Mouse (Mus musculus): ENCODE measurements around the gene Zbtb8os. TPM values are rescaled to one million over a fixed set of nuclear protein-coding genes. Genes with fewer than 3 reads are reported as not detected.

Zbtb8os gene
- polyA plus RNA-seq, 1 experiment: 138 TPM

GRCm38 (mm10) chr4:129299121-129299520 lies 36.4 kb upstream of the Zbtb8os start:
- TF ChIP-seq POLR2A (IDR thresholded peaks at IDR 0.05; ENCODE audit: insufficient read depth, low read length): no peak
- no peaks in the 10 kb centered on the region for H3K27me3 ChIP-seq (ENCODE audit: control insufficient read depth, insufficient read depth, low read length, poor library complexity, severe bottlenecking)
- H3K4me1 ChIP-seq (ENCODE audit: control insufficient read depth, insufficient read depth, low read length): peaks cover 3% of the 10 kb centered on the region
- H3K9me3 ChIP-seq (replicated peaks; ENCODE audit: control insufficient read depth, insufficient read depth, low read length, poor library complexity, severe bottlenecking): no peaks in the 10 kb centered on the region
- no peak overlapping the region for H3K9ac ChIP-seq (ENCODE audit: low read depth, poor library complexity, severe bottlenecking)
- no peak overlapping the region for H3K4me3 ChIP-seq (ENCODE audit: low read depth, low read length)
- H3K27ac ChIP-seq (ENCODE audit: insufficient read depth, low read length): no peak overlapping the region
- no peaks in the 10 kb centered on the region for H3K36me3 ChIP-seq (ENCODE audit: control insufficient read depth, insufficient read depth, low read length, poor library complexity, severe bottlenecking)

- no peak overlapping the region for H3K4me3 ChIP-seq (ENCODE audit: low read depth, low read length)
- no peak for TF ChIP-seq EP300 (IDR thresholded peaks at IDR 0.05; ENCODE audit: insufficient read depth, low read depth, low read length)
- TF ChIP-seq POLR2A (IDR thresholded peaks at IDR 0.05; ENCODE audit: insufficient read depth, low read length): no peak
- no peak for TF ChIP-seq CTCF (IDR thresholded peaks at IDR 0.05; ENCODE audit: low read depth, low read length)
- H3K9me3 ChIP-seq (replicated peaks; ENCODE audit: control insufficient read depth, insufficient read depth, low read length, poor library complexity, severe bottlenecking): no peaks in the 10 kb centered on the region
- H3K36me3 ChIP-seq (ENCODE audit: control insufficient read depth, insufficient read depth, low read length, poor library complexity, severe bottlenecking): peaks cover 11% of the 10 kb centered on the region
- no peak overlapping the region for H3K27ac ChIP-seq (ENCODE audit: insufficient read depth, low read length)
- no peaks in the 10 kb centered on the region for H3K27me3 ChIP-seq (ENCODE audit: control insufficient read depth, insufficient read depth, low read length, poor library complexity, severe bottlenecking)
- H3K4me1 ChIP-seq (ENCODE audit: control insufficient read depth, insufficient read depth, low read length): no peaks in the 10 kb centered on the region
- no peak overlapping the region for H3K9ac ChIP-seq (ENCODE audit: low read depth, poor library complexity, severe bottlenecking)
Measured at GRCm38 (mm10) chr4:129303401-129303800, 32.1 kb upstream of the Zbtb8os start.

- no peak overlapping the region for H3K27ac ChIP-seq (ENCODE audit: insufficient read depth, low read length)
- peaks cover 14% of the 10 kb centered on the region for H3K36me3 ChIP-seq (ENCODE audit: control insufficient read depth, insufficient read depth, low read length, poor library complexity, severe bottlenecking)
- TF ChIP-seq EP300 (IDR thresholded peaks at IDR 0.05; ENCODE audit: insufficient read depth, low read depth, low read length): no peak
- TF ChIP-seq CTCF (IDR thresholded peaks at IDR 0.05; ENCODE audit: low read depth, low read length): no peak
- no peak for TF ChIP-seq POLR2A (IDR thresholded peaks at IDR 0.05; ENCODE audit: insufficient read depth, low read length)
- H3K9ac ChIP-seq (ENCODE audit: low read depth, poor library complexity, severe bottlenecking): no peak overlapping the region
- no peaks in the 10 kb centered on the region for H3K9me3 ChIP-seq (replicated peaks; ENCODE audit: control insufficient read depth, insufficient read depth, low read length, poor library complexity, severe bottlenecking)
- H3K27me3 ChIP-seq (ENCODE audit: control insufficient read depth, insufficient read depth, low read length, poor library complexity, severe bottlenecking): no peaks in the 10 kb centered on the region
- no peaks in the 10 kb centered on the region for H3K4me1 ChIP-seq (ENCODE audit: control insufficient read depth, insufficient read depth, low read length)
- H3K4me3 ChIP-seq (ENCODE audit: low read depth, low read length): no peak overlapping the region
Measured at GRCm38 (mm10) chr4:129303816-129304215, 31.7 kb upstream of the Zbtb8os start.

- peak overlapping the region; percentile 28; the same call in 1 of the 2 replicates for H3K27ac ChIP-seq (ENCODE audit: insufficient read depth, low read length)
- no peaks in the 10 kb centered on the region for H3K27me3 ChIP-seq (ENCODE audit: control insufficient read depth, insufficient read depth, low read length, poor library complexity, severe bottlenecking)
- no peak overlapping the region for H3K9ac ChIP-seq (ENCODE audit: low read depth, poor library complexity, severe bottlenecking)
- no peaks in the 10 kb centered on the region for H3K4me1 ChIP-seq (ENCODE audit: control insufficient read depth, insufficient read depth, low read length)
- TF ChIP-seq POLR2A (IDR thresholded peaks at IDR 0.05; ENCODE audit: insufficient read depth, low read length) (no peak), EP300 (IDR thresholded peaks at IDR 0.05; ENCODE audit: insufficient read depth, low read depth, low read length) (no peak), CTCF (IDR thresholded peaks at IDR 0.05; ENCODE audit: low read depth, low read length) (no peak)
- no peak overlapping the region for H3K4me3 ChIP-seq (ENCODE audit: low read depth, low read length)
- no peaks in the 10 kb centered on the region for H3K9me3 ChIP-seq (replicated peaks; ENCODE audit: control insufficient read depth, insufficient read depth, low read length, poor library complexity, severe bottlenecking)
- H3K36me3 ChIP-seq (ENCODE audit: control insufficient read depth, insufficient read depth, low read length, poor library complexity, severe bottlenecking): peaks cover 19% of the 10 kb centered on the region
Measured at GRCm38 (mm10) chr4:129304306-129304705, 31.2 kb upstream of the Zbtb8os start.

GRCm38 (mm10) chr4:129307936-129308335 lies 27.6 kb upstream of the Zbtb8os start:
- Histone ChIP-seq H3K27ac (ENCODE audit: insufficient read depth, low read length) (no peak overlapping the region), H3K27me3 (ENCODE audit: control insufficient read depth, insufficient read depth, low read length, poor library complexity, severe bottlenecking) (no peaks in the 10 kb centered on the region), H3K4me3 (ENCODE audit: low read depth, low read length) (no peak overlapping the region), H3K36me3 (ENCODE audit: control insufficient read depth, insufficient read depth, low read length, poor library complexity, severe bottlenecking) (peaks cover 43% of the 10 kb centered on the region), H3K9ac (ENCODE audit: low read depth, poor library complexity, severe bottlenecking) (no peak overlapping the region), H3K9me3 (replicated peaks; ENCODE audit: control insufficient read depth, insufficient read depth, low read length, poor library complexity, severe bottlenecking) (0 out of 2 replicates have a peak, but pooled peaks cover 2% of the 10 kb centered on the region), H3K4me1 (ENCODE audit: control insufficient read depth, insufficient read depth, low read length) (no peaks in the 10 kb centered on the region)
- TF ChIP-seq EP300 (IDR thresholded peaks at IDR 0.05; ENCODE audit: insufficient read depth, low read depth, low read length) (no peak), POLR2A (IDR thresholded peaks at IDR 0.05; ENCODE audit: insufficient read depth, low read length) (no peak), CTCF (IDR thresholded peaks at IDR 0.05; ENCODE audit: low read depth, low read length) (no peak)

- H3K4me3 ChIP-seq (ENCODE audit: low read depth, low read length): no peak overlapping the region
- H3K27me3 ChIP-seq (ENCODE audit: control insufficient read depth, insufficient read depth, low read length, poor library complexity, severe bottlenecking): no peaks in the 10 kb centered on the region
- peaks cover 83% of the 10 kb centered on the region for H3K36me3 ChIP-seq (ENCODE audit: control insufficient read depth, insufficient read depth, low read length, poor library complexity, severe bottlenecking)
- H3K27ac ChIP-seq (ENCODE audit: insufficient read depth, low read length): no peak overlapping the region
- no peaks in the 10 kb centered on the region for H3K4me1 ChIP-seq (ENCODE audit: control insufficient read depth, insufficient read depth, low read length)
- TF ChIP-seq POLR2A (IDR thresholded peaks at IDR 0.05; ENCODE audit: insufficient read depth, low read length) (no peak), CTCF (IDR thresholded peaks at IDR 0.05; ENCODE audit: low read depth, low read length) (no peak), EP300 (IDR thresholded peaks at IDR 0.05; ENCODE audit: insufficient read depth, low read depth, low read length) (no peak)
- peaks cover 15% of the 10 kb centered on the region for H3K9me3 ChIP-seq (replicated peaks; ENCODE audit: control insufficient read depth, insufficient read depth, low read length, poor library complexity, severe bottlenecking)
- no peak overlapping the region for H3K9ac ChIP-seq (ENCODE audit: low read depth, poor library complexity, severe bottlenecking)
Measured at GRCm38 (mm10) chr4:129313886-129314285, 21.6 kb upstream of the Zbtb8os start.
